ENCODE assay signal across 9 mouse cellular contexts in genomic region chr11:114467803-114468202, GRCm38 (mm10).
DNase-seq lines count a peak whose midpoint lies in the region; ATAC-seq and TF ChIP-seq lines count a peak whose summit lies in the region.
"Had no signal": no experiment of that assay in that cellular context is flagged by ENCODE, and none has a peak within 500 bp of the region (broad histone marks: within the 10 kb centered on the region; RNA-seq: fewer than 3 reads in every experiment).

No protein-coding gene starts in this region.

- no peak overlapping the region for H3K9ac ChIP-seq in heart, embryonic 14.5 days (ENCODE audit: low read length)
- no peak overlapping the region for H3K9ac ChIP-seq in stomach, postnatal 0 days (ENCODE audit: low read length)

- no peaks in the 10 kb centered on the region for H3K9me3 ChIP-seq in heart, embryonic 14.5 days (ENCODE audit: control insufficient read depth, low read length)
- H3K9me3 ChIP-seq in stomach, postnatal 0 days (ENCODE audit: control insufficient read depth, low read length), result no peaks in the 10 kb centered on the region

- H3K27ac ChIP-seq in cerebellum, adult 2 months (ENCODE audit: insufficient read depth, low read length), result no peak overlapping the region
- peak overlapping the region in 1 of 2 experiments; percentile 48; a peak in 3 of 4 replicates for H3K27ac ChIP-seq in heart, embryonic 14.5 days (replicated peaks in 1 of 2; ENCODE audit: control insufficient read depth in 1 of 2, insufficient read depth in 1 of 2, low read depth in 2 of 2, low read length in 2 of 2)
- H3K27ac ChIP-seq in stomach, postnatal 0 days (replicated peaks), result no peak overlapping the region
- H3K27ac ChIP-seq: macrophage had no signal

- ATAC-seq in heart, embryonic 14.5 days (ENCODE audit: insufficient number of reproducible peaks, insufficient read depth, low FRiP score, low read depth), result no peak
- no peak for ATAC-seq in stomach, postnatal 0 days (ENCODE audit: low FRiP score, low TSS enrichment)

- WGBS in cerebellum, adult 2 months, result 10% methylated on average over 8 of the region's 8 CpGs
- 0% methylated on average over 8 of the region's 8 CpGs for WGBS in heart, embryonic 14.5 days
- 5% methylated on average over 8 of the region's 8 CpGs for WGBS in stomach, postnatal 0 days

- no peak for TF ChIP-seq EP300 in stomach, postnatal 0 days (optimal IDR thresholded peaks at IDR 0.05)

- no peaks in the 10 kb centered on the region for H3K36me3 ChIP-seq in heart, embryonic 14.5 days (ENCODE audit: control insufficient read depth, insufficient read depth, low read length)
- no peaks in the 10 kb centered on the region for H3K36me3 ChIP-seq in stomach, postnatal 0 days (ENCODE audit: control insufficient read depth, insufficient read depth, low read length)

- no peak for TF ChIP-seq POLR2A in cerebellum, adult 2 months (IDR thresholded peaks at IDR 0.05; ENCODE audit: borderline replicate concordance, insufficient read depth, low read length)

- H3K4me1 ChIP-seq in cerebellum, adult 2 months (ENCODE audit: control insufficient read depth, insufficient read depth, low read length), result peaks cover 9% of the 10 kb centered on the region; the same call in 1 of the 2 replicates
- H3K4me1 ChIP-seq in heart, embryonic 14.5 days (ENCODE audit: control insufficient read depth in 2 of 2, insufficient read depth in 2 of 2, low read length in 2 of 2), result peaks cover 14 to 20% of the 10 kb centered on the region in 2 experiments
- H3K4me1 ChIP-seq in stomach, postnatal 0 days (replicated peaks; ENCODE audit: control insufficient read depth, insufficient read depth), result no peaks in the 10 kb centered on the region

- no peak for TF ChIP-seq CTCF in cerebellum, adult 2 months (IDR thresholded peaks at IDR 0.05; ENCODE audit: borderline replicate concordance, insufficient read depth, low read depth, low read length)
- TF ChIP-seq CTCF in stomach, postnatal 0 days (IDR thresholded peaks at IDR 0.05; ENCODE audit: low read depth), result no peak

- no peaks in the 10 kb centered on the region for H3K27me3 ChIP-seq in cerebellum, adult 2 months (ENCODE audit: control insufficient read depth, insufficient read depth, low read length)
- H3K27me3 ChIP-seq in heart, embryonic 14.5 days (ENCODE audit: control insufficient read depth, insufficient read depth, low read length), result peaks cover 64% of the 10 kb centered on the region
- no peaks in the 10 kb centered on the region for H3K27me3 ChIP-seq in stomach, postnatal 0 days (ENCODE audit: control insufficient read depth, insufficient read depth, low read length)

- no peak overlapping the region for H3K4me3 ChIP-seq in cerebellum, adult 2 months (replicated peaks; ENCODE audit: insufficient read depth, low read depth, low read length)
- H3K4me3 ChIP-seq in heart, embryonic 14.5 days (ENCODE audit: control insufficient read depth in 1 of 2, insufficient read depth in 1 of 2, low read depth in 1 of 2, low read length in 2 of 2), result peak overlapping the region in 1 of 2 experiments; percentile 18; a peak in 2 of 4 replicates
- no peak overlapping the region for H3K4me3 ChIP-seq in stomach, postnatal 0 days (ENCODE audit: low read depth, low read length)

- peak; percentile 63 to 67 for DNase-seq in cerebellum, adult 2 months
- DNase-seq in cerebellum, adult 8-10 months, result no peak
- DNase-seq in embryo, embryonic 10 days (ENCODE audit: low spot score), result peak; percentile 51
- peak; percentile 59 for DNase-seq in layer of hippocampus, adult 9-10 months (ENCODE audit: low spot score)
- peak; percentile 81 to 91 for DNase-seq in lung, postnatal 4 days
- no peak for DNase-seq in stomach, postnatal 0 days (ENCODE audit: low spot score)
- no peak for DNase-seq in thymus, postnatal 25 days

- peak overlapping the region; percentile 58 for H3K4me2 ChIP-seq in heart, embryonic 14.5 days (ENCODE audit: low read length)
- 0 out of 2 replicates have a peak overlapping the region, but pooled peaks have one; percentile 8 for H3K4me2 ChIP-seq in stomach, postnatal 0 days (replicated peaks; ENCODE audit: low read depth)

Comparison
In these comparisons a context has a peak if more than half of its experiments do, and no peak if none do; other contexts are left out.
1. DNase-seq: peak in cerebellum, adult 2 months (2 of 2), embryo, embryonic 10 days (single experiment), layer of hippocampus, adult 9-10 months (single experiment) and lung, postnatal 4 days (2 of 2); none in cerebellum, adult 8-10 months (single experiment), stomach, postnatal 0 days (single experiment) and thymus, postnatal 25 days (single experiment).